Mouse (Mus musculus) B cell, adult 2 months (primary cell): Measurements from ENCODE around the gene Gm39566.
"Not testable (repeated sequence)": the region's sequence is repeated elsewhere in the genome, so short reads cannot be mapped to it uniquely, and the experiment has no call there.

Experiments
- DNase-seq, 2 experiments: peaks; one replicate each; pipeline ENCODE4 v3.0.0; 2022

Gene Gm39566

GRCm38 (mm10) chr11:69815155-69815554 is at the start of gene Gm39566:
Gene Gm39566 (minus strand): TSS chr11:69815298.
- DNase-seq: no peak

- DNase-seq: no peak
These were observed 49.2 kb upstream of the Gm39566 start for GRCm38 (mm10) chr11:69864138-69864860.

- not testable (repeated sequence) for DNase-seq
These were observed 48.6 kb upstream of the Gm39566 start for GRCm38 (mm10) chr11:69863729-69864128.

GRCm38 (mm10) chr11:69858113-69858998 is 43.3 kb upstream of the Gm39566 start, which contains the start of gene Tnk1:
Gene Tnk1 (minus strand): TSS chr11:69858730.
- no peak for DNase-seq

GRCm38 (mm10) chr11:69855347-69855746 is 40.2 kb upstream of the Gm39566 start:
- DNase-seq: peak; percentile 78

- DNase-seq: no peak
These were observed 39.6 kb upstream of the Gm39566 start for GRCm38 (mm10) chr11:69854680-69855079.

- peak in 1 of 2 experiments; percentile 19 for DNase-seq
These were observed 38.9 kb upstream of the Gm39566 start for GRCm38 (mm10) chr11:69853994-69854393.

GRCm38 (mm10) chr11:69850754-69851153 is 35.7 kb upstream of the Gm39566 start:
- peak in 1 of 2 experiments; percentile 31 for DNase-seq

GRCm38 (mm10) chr11:69849884-69850283 is 34.8 kb upstream of the Gm39566 start:
- no peak for DNase-seq

GRCm38 (mm10) chr11:69849128-69849527 is 34.0 kb upstream of the Gm39566 start:
- DNase-seq: no peak

GRCm38 (mm10) chr11:69848021-69848420 is 32.9 kb upstream of the Gm39566 start:
- no peak for DNase-seq

- DNase-seq: no peak
These were observed 31.9 kb upstream of the Gm39566 start for GRCm38 (mm10) chr11:69846738-69847688.

- DNase-seq: peak; percentile 93
These were observed 31.1 kb upstream of the Gm39566 start, which contains the start of gene Plscr3 for GRCm38 (mm10) chr11:69846198-69846680. Gene Plscr3 (plus strand): TSS chr11:69846376.

- DNase-seq: no peak
These were observed 23.6 kb upstream of the Gm39566 start for GRCm38 (mm10) chr11:69838714-69839104.

- peak; percentile 91 to 94 for DNase-seq
These were observed 23.0 kb upstream of the Gm39566 start, which contains the start of gene Tmem256 for GRCm38 (mm10) chr11:69837952-69838713. Gene Tmem256 (plus strand): TSS chr11:69838514.

GRCm38 (mm10) chr11:69837604-69837951 is 22.5 kb upstream of the Gm39566 start, which contains the start of gene Nlgn2:
Gene Nlgn2 (minus strand): TSS chr11:69837784.
- no peak for DNase-seq

GRCm38 (mm10) chr11:69836703-69837576 is 21.8 kb upstream of the Gm39566 start:
- DNase-seq: no peak

- no peak for DNase-seq
These were observed 20.9 kb upstream of the Gm39566 start for GRCm38 (mm10) chr11:69835966-69836335.

GRCm38 (mm10) chr11:69835326-69835965 is 20.3 kb upstream of the Gm39566 start:
- no peak for DNase-seq

- peak; percentile 57 to 66 for DNase-seq
These were observed 19.0 kb upstream of the Gm39566 start for GRCm38 (mm10) chr11:69834001-69834549.
